Mouse (Mus musculus) liver, adult 2 months (tissue): ENCODE data around the gene Tshz2.

Source experiments
- CTCF ChIP-seq: fragments of 200-500 bp; IDR thresholded peaks from 2 replicates; pipeline ENCODE4 v1.5.1; 2011; ENCODE audit warnings: low read depth, low read length, control low read depth
- POLR2A ChIP-seq: fragments of 200-500 bp; IDR thresholded peaks from 2 replicates; pipeline ENCODE4 v1.6.1; 2011; ENCODE audit warnings: low read length, control low read depth; ENCODE audit not compliant: insufficient read depth; ENCODE audit errors: extremely low read depth

DNA sequence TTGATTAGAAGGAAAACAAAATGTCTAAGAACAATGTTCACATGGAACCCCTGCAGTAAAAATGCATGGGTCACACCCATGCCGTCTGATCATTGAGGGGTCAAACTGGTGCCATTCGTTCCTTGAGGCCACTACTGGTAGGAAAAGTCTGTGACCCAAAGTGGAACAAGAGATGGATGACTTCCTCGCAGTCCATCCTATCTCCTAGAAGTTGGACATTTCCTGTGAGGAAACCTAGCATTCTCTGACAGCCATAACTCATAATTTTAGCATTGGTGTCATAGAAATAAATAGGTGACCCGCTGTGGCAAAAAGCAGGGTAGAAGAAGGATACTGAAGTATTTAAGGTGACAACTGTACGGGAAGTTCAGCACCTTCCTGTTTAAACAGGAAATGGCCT, 41.4 kb downstream of the Tshz2 start:
- TF ChIP-seq POLR2A (no peak), CTCF (no peak)
